Mouse (Mus musculus): Measurements from ENCODE around the gene Tgm2.

- TF ChIP-seq CTCF (IDR thresholded peaks at IDR 0.05; ENCODE audit: low read depth) (no peak), EP300 (optimal IDR thresholded peaks at IDR 0.05) (no peak)
Observed at GRCm38 (mm10) chr2:158183266-158183665, 37.0 kb upstream of the Tgm2 start.
